In the genomic region with DNA sequence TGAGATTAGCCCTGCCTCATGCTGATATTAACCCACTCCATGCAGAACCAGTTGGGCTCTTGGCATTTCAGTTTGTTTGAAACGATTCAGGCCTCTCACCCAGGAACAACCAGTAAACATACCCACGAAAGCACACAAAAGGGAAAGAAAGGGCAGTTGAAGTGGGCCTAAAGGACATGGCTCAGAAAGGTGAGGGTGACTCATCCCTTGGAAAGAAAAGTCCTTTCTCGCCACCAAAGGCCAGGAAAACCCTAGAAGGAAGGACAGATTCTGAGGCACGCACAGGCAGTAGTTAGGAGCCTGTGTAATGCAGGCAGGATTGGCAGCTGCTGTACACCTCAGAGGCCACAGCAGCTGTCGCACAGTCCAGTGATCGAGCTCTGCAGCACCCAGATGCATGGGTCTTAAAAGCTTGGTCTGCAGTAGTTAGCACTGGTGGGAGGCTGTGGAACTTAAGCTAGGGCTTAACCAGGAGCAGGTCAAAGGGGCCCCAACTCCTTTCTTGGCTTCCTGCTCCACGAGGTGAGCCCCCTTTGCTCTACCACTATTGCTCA, we compare ENCODE assay signal across 30 mouse cellular contexts. TPM values are rescaled to one million over a fixed set of nuclear protein-coding genes. Genes with fewer than 3 reads are reported as not detected.
DNase-seq lines count a peak whose midpoint lies in the region; ATAC-seq and TF ChIP-seq lines count a peak whose summit lies in the region.
"Had no signal": no experiment of that assay in that cellular context is flagged by ENCODE, and none has a peak within 500 bp of the region (broad histone marks: within the 10 kb centered on the region; RNA-seq: fewer than 3 reads in every experiment).

No protein-coding gene starts in this region.

- no peaks in the 10 kb centered on the region for H3K27me3 ChIP-seq in lung, embryonic 14.5 days (ENCODE audit: insufficient read depth, low read length)
- no peaks in the 10 kb centered on the region for H3K27me3 ChIP-seq in limb, embryonic 13.5 days
- H3K27me3 ChIP-seq in midbrain, embryonic 10.5 days (ENCODE audit: low read depth, poor library complexity, severe bottlenecking): no peaks in the 10 kb centered on the region
- H3K27me3 ChIP-seq: kidney, embryonic 15.5 days; limb, embryonic 15.5 days; liver, embryonic 15.5 days; neural tube, embryonic 15.5 days; stomach, embryonic 15.5 days had no signal

- no peak overlapping the region for H3K9ac ChIP-seq in lung, embryonic 14.5 days
- no peak overlapping the region for H3K9ac ChIP-seq in limb, embryonic 13.5 days
- H3K9ac ChIP-seq: hindbrain, embryonic 14.5 days; kidney, embryonic 15.5 days; limb, embryonic 15.5 days; liver, embryonic 15.5 days; neural tube, embryonic 15.5 days; stomach, embryonic 15.5 days had no signal

- H3K36me3 ChIP-seq in lung, embryonic 14.5 days (ENCODE audit: insufficient read depth): peaks cover 63% of the 10 kb centered on the region
- H3K36me3 ChIP-seq in limb, embryonic 13.5 days: peaks cover 75% of the 10 kb centered on the region
- H3K36me3 ChIP-seq in midbrain, embryonic 10.5 days: peaks cover 90% of the 10 kb centered on the region

- H3K4me3 ChIP-seq in gastrocnemius, adult 2 months: no peak overlapping the region
- H3K4me3 ChIP-seq in lung, embryonic 14.5 days (ENCODE audit: low read depth, low read length): no peak overlapping the region
- no peak overlapping the region for H3K4me3 ChIP-seq in limb, embryonic 13.5 days
- no peak overlapping the region for H3K4me3 ChIP-seq in midbrain, embryonic 10.5 days
- H3K4me3 ChIP-seq: erythroblast, embryonic 14.5 days; kidney, embryonic 15.5 days; layer of hippocampus, adult 2 months; left cerebral cortex, adult 2 months; limb, embryonic 15.5 days; liver, embryonic 15.5 days; neural tube, embryonic 15.5 days; stomach, embryonic 15.5 days had no signal

- H3K27ac ChIP-seq in gastrocnemius, adult 2 months: peak overlapping the region; percentile 62
- H3K27ac ChIP-seq in lung, embryonic 14.5 days (ENCODE audit: low read depth): peak overlapping the region; percentile 12; the same call in 1 of the 2 replicates
- H3K27ac ChIP-seq in limb, embryonic 13.5 days: no peak overlapping the region
- H3K27ac ChIP-seq in midbrain, embryonic 10.5 days (replicated peaks): no peak overlapping the region
- H3K27ac ChIP-seq: hindbrain, embryonic 14.5 days; kidney, embryonic 15.5 days; layer of hippocampus, adult 2 months; left cerebral cortex, adult 2 months; limb, embryonic 15.5 days; liver, embryonic 15.5 days; macrophage; neural tube, embryonic 15.5 days; stomach, embryonic 15.5 days had no signal

- no peak for DNase-seq in gastrocnemius, adult 2 months
- no peak for DNase-seq in gastrocnemius, postnatal 10 days
- DNase-seq in lung, embryonic 14.5 days: no peak
- DNase-seq in lung, adult 18-20 months: no peak
- no peak for DNase-seq in right cerebral cortex, postnatal 14 days
- DNase-seq in midbrain, embryonic 10.5 days (ENCODE audit: low spot score): no peak
- DNase-seq: cerebellum, adult 8-10 months; cerebellum, postnatal 25 days; heart, postnatal 4 days; kidney, adult 18-20 months; kidney, postnatal 36 days; midbrain, embryonic 14.5 days; retina, postnatal 1 day; right cerebral cortex, postnatal 25 days; thymus, adult 2 months; thymus, postnatal 36 days had no signal

- H3K4me1 ChIP-seq in lung, embryonic 14.5 days (ENCODE audit: insufficient read depth): peaks cover 3% of the 10 kb centered on the region; the same call in 1 of the 2 replicates
- H3K4me1 ChIP-seq in limb, embryonic 13.5 days: peaks cover 15% of the 10 kb centered on the region
- H3K4me1 ChIP-seq in midbrain, embryonic 10.5 days: peaks cover 7% of the 10 kb centered on the region

- intact Hi-C loops in gastrocnemius, adult 2 months (cut with DNase I): no loop called here

- no peak for ATAC-seq in lung, embryonic 14.5 days (ENCODE audit: insufficient read depth)
- peak; percentile 69 for ATAC-seq in limb, embryonic 13.5 days (ENCODE audit: low FRiP score, low read depth)
- ATAC-seq: CD4-positive, CD25-positive, alpha-beta regulatory T cell, adult 4 months; forebrain, embryonic 16.5 days; inflammation-experienced regulatory T-cells, adult 6 months had no signal

- H3K9me3 ChIP-seq in lung, embryonic 14.5 days (ENCODE audit: low read depth, low read length): no peaks in the 10 kb centered on the region
- H3K9me3 ChIP-seq in limb, embryonic 13.5 days: no peaks in the 10 kb centered on the region
- no peaks in the 10 kb centered on the region for H3K9me3 ChIP-seq in midbrain, embryonic 10.5 days (replicated peaks)
- H3K9me3 ChIP-seq: kidney, embryonic 15.5 days; limb, embryonic 15.5 days; liver, embryonic 15.5 days; neural tube, embryonic 15.5 days; stomach, embryonic 15.5 days had no signal

- no peak overlapping the region for H3K4me2 ChIP-seq in lung, embryonic 14.5 days
- no peak overlapping the region for H3K4me2 ChIP-seq in limb, embryonic 13.5 days (replicated peaks)
- H3K4me2 ChIP-seq: hindbrain, embryonic 14.5 days; kidney, embryonic 15.5 days; limb, embryonic 15.5 days; liver, embryonic 15.5 days; neural tube, embryonic 15.5 days; stomach, embryonic 15.5 days had no signal

- WGBS in lung, embryonic 14.5 days: 79% methylated on average over 7 of the region's 7 CpGs
- 80% methylated on average over 7 of the region's 7 CpGs for WGBS in limb, embryonic 13.5 days
- WGBS in midbrain, embryonic 10.5 days: 91% methylated on average over 7 of the region's 7 CpGs

- no peak for TF ChIP-seq CTCF in gastrocnemius, adult 2 months (IDR thresholded peaks at IDR 0.05)
- TF ChIP-seq CTCF in lung, embryonic 14.5 days (IDR thresholded peaks at IDR 0.05; ENCODE audit: low read depth): no peak

RNA-seq across cellular contexts. Expression of gene Tet3, which starts 53.3 kb away (rescaled TPM):
- 10 to 100 TPM; 16.4 to 18.0 TPM for total RNA-seq in gastrocnemius, adult 2 months (2021)
- total RNA-seq in gastrocnemius, postnatal 10 days (2021): 10 to 100 TPM; 41.5 to 47.0 TPM
- polyA plus RNA-seq in lung, embryonic 14.5 days (2014; fragmentation: Nextera tagmentation; extraction: Ambion mirVana): 34.4 and 36.9 TPM in 2 replicates
- 51.6 and 63.1 TPM in 2 replicates for polyA plus RNA-seq in limb, embryonic 13.5 days (2015; fragmentation: Nextera tagmentation; extraction: Ambion mirVana)
- polyA plus RNA-seq in midbrain, embryonic 10.5 days (2016; fragmentation: Nextera tagmentation; extraction: Ambion mirVana): 45.1 and 51.0 TPM in 2 replicates

RNA-seq across cellular contexts. Expression of gene Bola3, which starts 56.6 kb away (rescaled TPM):
- total RNA-seq in gastrocnemius, adult 2 months (2021): 100 to 1,000 TPM; 245 to 263 TPM
- 100 to 1,000 TPM; 175 to 186 TPM for total RNA-seq in gastrocnemius, postnatal 10 days (2021)
- 144 and 151 TPM in 2 replicates for polyA plus RNA-seq in lung, embryonic 14.5 days (2014; fragmentation: Nextera tagmentation; extraction: Ambion mirVana)
- polyA plus RNA-seq in limb, embryonic 13.5 days (2015; fragmentation: Nextera tagmentation; extraction: Ambion mirVana): 117 and 128 TPM in 2 replicates
- polyA plus RNA-seq in midbrain, embryonic 10.5 days (2016; fragmentation: Nextera tagmentation; extraction: Ambion mirVana): 152 and 156 TPM in 2 replicates

Comparison
In these comparisons a context has a peak if more than half of its experiments do, and no peak if none do; other contexts are left out.
1. H3K27ac ChIP-seq: peak in gastrocnemius, adult 2 months (single experiment) and lung, embryonic 14.5 days (single experiment); none in limb, embryonic 13.5 days (single experiment) and midbrain, embryonic 10.5 days (single experiment).